Mouse (Mus musculus) WW6 (cell line): ENCODE data around the gene Btbd35f9.
"Not testable (repeated sequence)": the region's sequence is repeated elsewhere in the genome, so short reads cannot be mapped to it uniquely, and the experiment has no call there.

Experiments used
- DNase-seq: peaks from one replicate; pipeline ENCODE4 v3.0.0-alpha.2; 2013; ENCODE audit warnings: low read depth, low spot score

The Btbd35f9 gene

DNA sequence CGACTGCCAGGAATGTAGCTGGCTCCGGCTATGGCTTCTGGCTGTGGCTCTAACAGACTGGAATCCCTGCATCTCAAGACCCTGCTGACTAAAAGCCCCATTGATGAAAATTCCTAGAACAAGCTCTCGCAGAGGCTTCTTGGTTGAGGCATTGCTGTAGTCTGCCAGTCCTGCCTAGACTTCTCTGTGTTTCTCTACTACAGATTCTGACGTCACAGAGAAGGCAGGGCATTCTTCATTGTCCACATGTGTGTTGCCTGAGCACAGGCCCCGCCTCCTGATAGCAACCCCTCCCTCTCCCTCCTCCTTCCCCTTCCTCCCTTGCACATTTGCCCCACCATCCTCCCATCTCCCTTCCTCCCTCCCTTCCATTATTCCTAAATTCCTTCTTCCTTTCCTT lies at the start of gene Btbd35f9:
Gene Btbd35f9, minus strand, starts transcription at position 101 of the 400 bp plus-strand sequence.
- not testable (repeated sequence) for DNase-seq
